Mouse (Mus musculus): ENCODE results near the gene Crybg3.

- TF ChIP-seq CTCF (IDR thresholded peaks at IDR 0.05; ENCODE audit: extremely low read depth, insufficient read length, insufficient replicate concordance, low read depth, low read length) (no peak), POLR2A (IDR thresholded peaks at IDR 0.05; ENCODE audit: low read depth, low read length) (no peak)
Measured at GRCm38 (mm10) chr16:59564025-59564424, 36.8 kb downstream of the Crybg3 start.
